Mouse (Mus musculus): ENCODE data around the gene Zfp827.

DNA sequence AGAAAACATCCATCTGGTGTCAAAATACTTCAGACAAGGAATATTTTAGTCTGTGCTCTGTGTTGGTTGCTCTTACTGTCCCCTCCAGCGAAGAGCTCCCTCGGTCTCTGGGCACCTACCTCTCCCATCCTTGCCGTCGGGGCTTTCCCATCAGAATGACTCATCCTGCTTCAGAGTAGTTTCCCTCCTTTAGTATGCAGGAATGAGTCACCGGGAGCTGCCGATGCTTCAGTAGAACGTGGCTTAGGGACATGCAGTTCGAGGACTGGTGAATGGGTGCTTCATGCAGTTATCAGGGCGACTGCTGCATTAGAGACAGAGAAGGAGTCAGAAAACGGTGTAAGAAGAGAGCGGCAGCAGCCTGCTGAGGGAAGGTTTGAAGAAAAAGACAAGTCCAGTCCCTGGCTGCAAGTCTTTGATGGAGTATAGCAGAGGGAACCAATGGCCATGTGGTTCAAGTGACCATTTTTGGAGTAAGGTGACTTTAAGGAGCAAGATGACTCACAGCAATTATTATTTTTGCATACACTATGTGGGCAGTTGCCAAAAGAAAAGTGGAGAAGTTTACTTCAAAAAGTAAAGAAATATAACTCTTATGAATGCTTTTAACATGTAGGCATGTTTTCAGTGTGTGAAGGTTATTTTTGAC is 122.4 kb downstream of the Zfp827 start:
- no peak for TF ChIP-seq CTCF (IDR thresholded peaks at IDR 0.05; ENCODE audit: low read depth, low read length)
- TF ChIP-seq POLR2A (IDR thresholded peaks at IDR 0.05; ENCODE audit: borderline replicate concordance, low read depth, low read length) = no peak

Measured in bone marrow macrophage, adult 2 months (primary cell).